Comparison of ENCODE assay signal across 20 mouse cellular contexts in genomic region chr13:13463949-13464348, GRCm38 (mm10). TPM values are rescaled to one million over a fixed set of nuclear protein-coding genes. Genes with fewer than 3 reads are reported as not detected.
DNase-seq lines count a peak whose midpoint lies in the region; ATAC-seq lines count a peak whose summit lies in the region.
"Had no signal": no experiment of that assay in that cellular context is flagged by ENCODE, and none has a peak within 500 bp of the region (broad histone marks: within the 10 kb centered on the region; RNA-seq: fewer than 3 reads in every experiment).

No protein-coding gene starts in this region.

- ATAC-seq in liver, embryonic 11.5 days (replicated peaks; ENCODE audit: low FRiP score) = peak; percentile 39; the same call in 1 of the 2 replicates
- ATAC-seq in liver, embryonic 15.5 days (ENCODE audit: insufficient read depth) = peak; percentile 79
- no peak for ATAC-seq in kidney, embryonic 16.5 days (ENCODE audit: low FRiP score, low TSS enrichment)
- ATAC-seq: forebrain, embryonic 15.5 days; hindbrain, postnatal 0 days had no signal

- H3K36me3 ChIP-seq in liver, embryonic 11.5 days (ENCODE audit: control insufficient read depth, insufficient read depth, low read length) = no peaks in the 10 kb centered on the region
- 0 out of 2 replicates have a peak, but pooled peaks cover 7% of the 10 kb centered on the region for H3K36me3 ChIP-seq in liver, embryonic 15.5 days (replicated peaks)
- H3K36me3 ChIP-seq in kidney, embryonic 16.5 days (ENCODE audit: insufficient read depth, low read length) = peaks cover 8% of the 10 kb centered on the region
- H3K36me3 ChIP-seq: forebrain, embryonic 15.5 days; hindbrain, embryonic 13.5 days had no signal

- H3K4me2 ChIP-seq in liver, embryonic 11.5 days = no peak overlapping the region
- H3K4me2 ChIP-seq in liver, embryonic 15.5 days = no peak overlapping the region
- H3K4me2 ChIP-seq in kidney, embryonic 16.5 days (replicated peaks; ENCODE audit: low read depth, low read length) = no peak overlapping the region
- H3K4me2 ChIP-seq: embryonic facial prominence, embryonic 15.5 days; forebrain, embryonic 15.5 days; heart, embryonic 13.5 days; hindbrain, embryonic 13.5 days had no signal

- no peak overlapping the region for H3K27ac ChIP-seq in liver, embryonic 11.5 days (ENCODE audit: low read depth, low read length)
- H3K27ac ChIP-seq in liver, embryonic 15.5 days (replicated peaks) = peak overlapping the region; percentile 48; the same call in 1 of the 2 replicates
- H3K27ac ChIP-seq in kidney, embryonic 16.5 days (ENCODE audit: low read length) = no peak overlapping the region
- H3K27ac ChIP-seq: embryonic facial prominence, embryonic 15.5 days; forebrain, embryonic 15.5 days; heart, embryonic 13.5 days; hindbrain, embryonic 13.5 days; hindbrain, postnatal 0 days had no signal

- no peak overlapping the region for H3K9ac ChIP-seq in liver, embryonic 11.5 days (ENCODE audit: low read depth, low read length)
- H3K9ac ChIP-seq in liver, embryonic 15.5 days = no peak overlapping the region
- no peak overlapping the region for H3K9ac ChIP-seq in kidney, embryonic 16.5 days (replicated peaks; ENCODE audit: low read length)
- H3K9ac ChIP-seq: embryonic facial prominence, embryonic 15.5 days; forebrain, embryonic 15.5 days; heart, embryonic 13.5 days; hindbrain, embryonic 13.5 days had no signal

- H3K4me1 ChIP-seq in liver, embryonic 11.5 days (replicated peaks; ENCODE audit: control insufficient read depth, insufficient read depth, low read length) = no peaks in the 10 kb centered on the region
- H3K4me1 ChIP-seq in liver, embryonic 15.5 days (replicated peaks) = peaks cover 13% of the 10 kb centered on the region; the same call in 1 of the 2 replicates
- H3K4me1 ChIP-seq in kidney, embryonic 16.5 days (ENCODE audit: insufficient read depth, low read length) = peaks cover 4% of the 10 kb centered on the region; the same call in 1 of the 2 replicates
- H3K4me1 ChIP-seq: embryonic facial prominence, embryonic 15.5 days; forebrain, embryonic 15.5 days had no signal

- H3K9me3 ChIP-seq in liver, embryonic 11.5 days (ENCODE audit: control insufficient read depth, low read length) = no peaks in the 10 kb centered on the region
- H3K9me3 ChIP-seq in liver, embryonic 15.5 days (replicated peaks) = no peaks in the 10 kb centered on the region
- no peaks in the 10 kb centered on the region for H3K9me3 ChIP-seq in kidney, embryonic 16.5 days (ENCODE audit: low read length)
- H3K9me3 ChIP-seq: embryonic facial prominence, embryonic 15.5 days; forebrain, embryonic 15.5 days; heart, embryonic 13.5 days; hindbrain, embryonic 13.5 days had no signal

- no peaks in the 10 kb centered on the region for H3K27me3 ChIP-seq in liver, embryonic 11.5 days (replicated peaks; ENCODE audit: control insufficient read depth, insufficient read depth, low read length)
- no peaks in the 10 kb centered on the region for H3K27me3 ChIP-seq in liver, embryonic 15.5 days
- no peaks in the 10 kb centered on the region for H3K27me3 ChIP-seq in kidney, embryonic 16.5 days (ENCODE audit: insufficient read depth, low read length)
- H3K27me3 ChIP-seq: embryonic facial prominence, embryonic 15.5 days; forebrain, embryonic 15.5 days; heart, embryonic 13.5 days; hindbrain, embryonic 13.5 days had no signal

- no peak overlapping the region for H3K4me3 ChIP-seq in liver, embryonic 11.5 days (ENCODE audit: low read depth, low read length)
- no peak overlapping the region for H3K4me3 ChIP-seq in liver, embryonic 15.5 days (replicated peaks)
- H3K4me3 ChIP-seq in kidney, embryonic 16.5 days (ENCODE audit: low read length) = no peak overlapping the region
- H3K4me3 ChIP-seq: embryonic facial prominence, embryonic 15.5 days; erythroblast, embryonic 14.5 days; forebrain, embryonic 15.5 days; heart, embryonic 13.5 days; hindbrain, embryonic 13.5 days had no signal

- DNase-seq in 416B (ENCODE audit: low read depth) = peak; percentile 13
- peak; percentile 51 for DNase-seq in gonadal fat pad, adult 2 months (ENCODE audit: low read depth)
- no peak for DNase-seq in liver, embryonic 11.5 days (ENCODE audit: low spot score)
- DNase-seq in urinary bladder, postnatal 10 days (ENCODE audit: low spot score) = no peak
- DNase-seq in urinary bladder, postnatal 14 days (ENCODE audit: low spot score) = no peak
- DNase-seq in lung, postnatal 4 days = no peak
- DNase-seq: adrenal gland, adult 8-10 months; adrenal gland, postnatal 36 days; cerebellum, adult 8-10 months; cerebellum, postnatal 14 days; embryo, embryonic 11 days; heart, postnatal 10 days had no signal

- WGBS in liver, embryonic 11.5 days = 82% methylated on average over 3 of the region's 3 CpGs
- 59% methylated on average over 3 of the region's 3 CpGs for WGBS in liver, embryonic 15.5 days (ENCODE audit: insufficient replicate concordance)
- 88% methylated on average over 3 of the region's 3 CpGs for WGBS in kidney, embryonic 16.5 days

RNA-seq across cellular contexts. Expression of gene Nid1, which starts 26.6 kb away (rescaled TPM):
- polyA plus RNA-seq in gonadal fat pad, adult 2 months (2012; rRNA removed) = 229 and 236 TPM in 2 replicates
- 32.6 and 38.0 TPM in 2 replicates for polyA plus RNA-seq in liver, embryonic 11.5 days (2014; fragmentation: Nextera tagmentation; extraction: Ambion mirVana)
- polyA plus RNA-seq in liver, embryonic 15.5 days (2015; fragmentation: Nextera tagmentation; extraction: Ambion mirVana) = 26.3 and 33.4 TPM in 2 replicates
- 130 and 135 TPM in 2 replicates for polyA plus RNA-seq in kidney, embryonic 16.5 days (2015; fragmentation: Nextera tagmentation; extraction: Ambion mirVana)
- polyA plus RNA-seq: erythroblast, embryonic 14.5 days had no signal

Comparison
In these comparisons a context has a peak if more than half of its experiments do, and no peak if none do; other contexts are left out.
1. DNase-seq: peak in 416B (single experiment) and gonadal fat pad, adult 2 months (single experiment); none in liver, embryonic 11.5 days (single experiment), urinary bladder, postnatal 10 days (single experiment), urinary bladder, postnatal 14 days (single experiment) and lung, postnatal 4 days (0 of 2).